In genomic region chr15:31365720-31366591, GRCm38 (mm10) we compare ENCODE assay signal across 8 mouse cellular contexts. TPM values are rescaled to one million over a fixed set of nuclear protein-coding genes. Genes with fewer than 3 reads are reported as not detected.
DNase-seq lines count a peak whose midpoint lies in the region; ATAC-seq and TF ChIP-seq lines count a peak whose summit lies in the region.

No protein-coding gene starts in this region.

- peak overlapping the region; percentile 85 for H3K4me3 ChIP-seq in liver, adult 2 months (ENCODE audit: insufficient read depth, low read depth, low read length)
- H3K4me3 ChIP-seq in forebrain, embryonic 10.5 days: peak overlapping the region; percentile 71
- H3K4me3 ChIP-seq in hindbrain, embryonic 14.5 days (replicated peaks; ENCODE audit: low read length): peak overlapping the region; percentile 57
- peak overlapping the region; percentile 41 to 59 for H3K4me3 ChIP-seq in liver, embryonic 14.5 days (ENCODE audit: insufficient read depth in 1 of 2, low read depth in 2 of 2, low read length in 2 of 2)
- peak overlapping the region; percentile 93 for H3K4me3 ChIP-seq in olfactory bulb, adult 2 months (ENCODE audit: insufficient read depth, low read depth, low read length)

- H3K79me2 ChIP-seq in liver, adult 2 months (ENCODE audit: control insufficient read depth, insufficient read depth, low read length): peaks cover 23% of the 10 kb centered on the region; the same call in 1 of the 2 replicates

- no peak for TF ChIP-seq EP300 in liver, embryonic 14.5 days (IDR thresholded peaks at IDR 0.05; ENCODE audit: low read depth)

- peak overlapping the region; percentile 90 for H3K9ac ChIP-seq in liver, adult 2 months (ENCODE audit: low read depth, low read length)
- no peak overlapping the region; the same call in 1 of the 2 replicates for H3K9ac ChIP-seq in hindbrain, embryonic 14.5 days
- H3K9ac ChIP-seq in liver, embryonic 14.5 days (replicated peaks): no peak overlapping the region

- no peak for TF ChIP-seq POLR2A in liver, adult 2 months (IDR thresholded peaks at IDR 0.05; ENCODE audit: extremely low read depth, insufficient read depth, low read length)
- TF ChIP-seq POLR2A in olfactory bulb, adult 2 months (IDR thresholded peaks at IDR 0.05; ENCODE audit: insufficient read depth, low read depth, low read length): no peak

- DNase-seq in liver, adult 2 months (ENCODE audit: extremely low read depth, low read depth, low spot score): peak; percentile 85
- DNase-seq in liver: no peak
- DNase-seq in forebrain, embryonic 10.5 days (ENCODE audit: extremely low spot score, low spot score): peak; percentile 24
- DNase-seq in hindbrain, embryonic 14.5 days (ENCODE audit: low spot score): no peak
- DNase-seq in liver, embryonic 14.5 days (ENCODE audit: low read depth in 3 of 3, low spot score in 3 of 3): no peak
- no peak for DNase-seq in left cerebral cortex, postnatal 36 days (ENCODE audit: low spot score in 2 of 2)
- no peak for DNase-seq in left cerebral cortex, adult 18-20 months (ENCODE audit: low spot score in 2 of 2)

- intact Hi-C loops in left cerebral cortex, postnatal 36 days (cut with DNase I): loop anchor here (2.0 to 5.0 kb wide), 3 partner anchors 21 to 49 kb away; no protein-coding TSS in a partner anchor

- H3K4me1 ChIP-seq in liver, adult 2 months (ENCODE audit: control insufficient read depth, insufficient read depth, low read length): peaks cover 25% of the 10 kb centered on the region
- H3K4me1 ChIP-seq in forebrain, embryonic 10.5 days: peaks cover 41% of the 10 kb centered on the region
- H3K4me1 ChIP-seq in hindbrain, embryonic 14.5 days (replicated peaks; ENCODE audit: control insufficient read depth, insufficient read depth, low read length): peaks cover 23% of the 10 kb centered on the region
- peaks cover 0 to 3% of the 10 kb centered on the region in 2 experiments; a peak in 1 of 4 replicates for H3K4me1 ChIP-seq in liver, embryonic 14.5 days (replicated peaks; ENCODE audit: control insufficient read depth in 2 of 2, insufficient read depth in 2 of 2, low read length in 1 of 2)
- H3K4me1 ChIP-seq in olfactory bulb, adult 2 months (ENCODE audit: control insufficient read depth, insufficient read depth, low read length): peaks cover 22% of the 10 kb centered on the region

- WGBS in liver, adult 2 months: 4% methylated on average over 37 of the region's 37 CpGs
- WGBS in forebrain, embryonic 10.5 days: 2% methylated on average over 37 of the region's 37 CpGs
- 3% methylated on average over 37 of the region's 37 CpGs for WGBS in hindbrain, embryonic 14.5 days
- WGBS in liver, embryonic 14.5 days (ENCODE audit: insufficient replicate concordance): 2% methylated on average over 37 of the region's 37 CpGs
- 6% methylated on average over 37 of the region's 37 CpGs for WGBS in olfactory bulb, adult 2 months

- ATAC-seq in hindbrain, embryonic 14.5 days (ENCODE audit: low FRiP score): no peak
- no peak for ATAC-seq in liver, embryonic 14.5 days (ENCODE audit: insufficient read depth)

- H3K4me2 ChIP-seq in hindbrain, embryonic 14.5 days (replicated peaks): peak overlapping the region; percentile 99
- H3K4me2 ChIP-seq in liver, embryonic 14.5 days (ENCODE audit: low read depth): peak overlapping the region; percentile 67

- no peaks in the 10 kb centered on the region for H3K9me3 ChIP-seq in forebrain, embryonic 10.5 days
- H3K9me3 ChIP-seq in hindbrain, embryonic 14.5 days (ENCODE audit: control insufficient read depth, low read length): no peaks in the 10 kb centered on the region
- H3K9me3 ChIP-seq in liver, embryonic 14.5 days (ENCODE audit: control insufficient read depth, low read length): no peaks in the 10 kb centered on the region

- peak overlapping the region; percentile 85 for H3K27ac ChIP-seq in liver, adult 2 months (replicated peaks; ENCODE audit: insufficient read depth, low read depth, low read length)
- H3K27ac ChIP-seq in forebrain, embryonic 10.5 days: no peak overlapping the region
- no peak overlapping the region for H3K27ac ChIP-seq in hindbrain, embryonic 14.5 days
- no peak overlapping the region for H3K27ac ChIP-seq in liver, embryonic 14.5 days
- peak overlapping the region; percentile 74 for H3K27ac ChIP-seq in olfactory bulb, adult 2 months (ENCODE audit: insufficient read depth, low read depth, low read length)

- no peak for TF ChIP-seq CTCF in liver, adult 2 months (IDR thresholded peaks at IDR 0.05; ENCODE audit: low read depth, low read length)
- TF ChIP-seq CTCF in liver, embryonic 14.5 days (IDR thresholded peaks at IDR 0.05; ENCODE audit: low read depth): no peak
- TF ChIP-seq CTCF in olfactory bulb, adult 2 months (IDR thresholded peaks at IDR 0.05; ENCODE audit: insufficient read depth, low read depth, low read length): no peak

- no peaks in the 10 kb centered on the region for H3K36me3 ChIP-seq in liver, adult 2 months (ENCODE audit: control insufficient read depth, insufficient read depth, low read length)
- H3K36me3 ChIP-seq in forebrain, embryonic 10.5 days (replicated peaks): no peaks in the 10 kb centered on the region
- H3K36me3 ChIP-seq in hindbrain, embryonic 14.5 days (replicated peaks; ENCODE audit: control insufficient read depth, insufficient read depth): no peaks in the 10 kb centered on the region
- no peaks in the 10 kb centered on the region for H3K36me3 ChIP-seq in liver, embryonic 14.5 days (replicated peaks; ENCODE audit: control insufficient read depth, insufficient read depth, low read depth)

- H3K27me3 ChIP-seq in liver, adult 2 months (ENCODE audit: control insufficient read depth, insufficient read depth, low read length): no peaks in the 10 kb centered on the region
- H3K27me3 ChIP-seq in forebrain, embryonic 10.5 days (ENCODE audit: poor library complexity, severe bottlenecking): peaks cover 86% of the 10 kb centered on the region
- H3K27me3 ChIP-seq in hindbrain, embryonic 14.5 days (ENCODE audit: control insufficient read depth, insufficient read depth, low read length): peaks cover 55% of the 10 kb centered on the region
- H3K27me3 ChIP-seq in liver, embryonic 14.5 days (ENCODE audit: control insufficient read depth, insufficient read depth, low read length): peaks cover 42% of the 10 kb centered on the region

RNA-seq across cellular contexts. Expression of gene Ankrd33b, which starts 1.6 kb away (rescaled TPM):
- total RNA-seq in liver, adult 2 months (2014; rRNA removed): 13.1 and 14.4 TPM in 2 replicates
- polyA plus RNA-seq in liver, adult 2 months (2012; rRNA removed): 9.1 and 14.1 TPM in 2 replicates
- 0.30 and 0.50 TPM in 2 replicates for polyA plus RNA-seq in forebrain, embryonic 10.5 days (2016; fragmentation: Nextera tagmentation; extraction: Ambion mirVana)
- polyA plus RNA-seq in hindbrain, embryonic 14.5 days (2014; fragmentation: Nextera tagmentation; extraction: Ambion mirVana): 0.65 and 1.3 TPM in 2 replicates
- 0.19 and 0.24 TPM in 2 replicates for polyA plus RNA-seq in liver, embryonic 14.5 days (2012; rRNA removed)
- 0.27 and 0.43 TPM in 2 replicates for polyA plus RNA-seq in liver, embryonic 14.5 days (2014; fragmentation: Nextera tagmentation; extraction: Ambion mirVana)
- not detected in 2 replicates for polyA plus RNA-seq in olfactory bulb, adult 2 months (2012; ENCODE audit: insufficient read depth, insufficient read length, low replicate concordance, missing spikeins)
- total RNA-seq in left cerebral cortex, postnatal 36 days (2021): 10 to 100 TPM; 70.4 to 76.4 TPM
- 10 to 100 TPM; 81.7 to 87.2 TPM for total RNA-seq in left cerebral cortex, adult 18-20 months (2021)

Comparison
In these comparisons a context has a peak if more than half of its experiments do, and no peak if none do; other contexts are left out.
1. DNase-seq: peak in liver, adult 2 months (single experiment) and forebrain, embryonic 10.5 days (single experiment); none in liver (single experiment), hindbrain, embryonic 14.5 days (single experiment), liver, embryonic 14.5 days (0 of 3), left cerebral cortex, postnatal 36 days (0 of 2) and left cerebral cortex, adult 18-20 months (0 of 2).
2. H3K27ac ChIP-seq: peak in liver, adult 2 months (single experiment) and olfactory bulb, adult 2 months (single experiment); none in forebrain, embryonic 10.5 days (single experiment), hindbrain, embryonic 14.5 days (single experiment) and liver, embryonic 14.5 days (single experiment).
3. Peak in every context shown above with its lines, with median percentiles within 50 percentile points of each other: H3K4me3 ChIP-seq.